Mouse (Mus musculus) CH12F3 (cell line): ENCODE results near the gene Igdcc3.
"Not testable (repeated sequence)": the region's sequence is repeated elsewhere in the genome, so short reads cannot be mapped to it uniquely, and the experiment has no call there.

Experiments used
- in situ Hi-C: fragments of 300-500 bp; cut with MboI; formaldehyde crosslinking; loops from 2 replicates; pipeline ENCODE4 v1.14.3; 2020; ENCODE audit warnings: low sequenced_read_pairs

Gene Igdcc3

GRCm38 (mm10) chr9:65201021-65201380, 60.0 kb downstream of the Igdcc3 start:
- in situ Hi-C loops, result no loop called here

GRCm38 (mm10) chr9:65201381-65202164, 60.6 kb downstream of the Igdcc3 start:
- in situ Hi-C loops, result no loop called here

- in situ Hi-C loops, result no loop called here
These were observed 61.3 kb downstream of the Igdcc3 start for GRCm38 (mm10) chr9:65202165-65202754.

- in situ Hi-C loops, result no loop called here
These were observed 64.2 kb downstream of the Igdcc3 start for GRCm38 (mm10) chr9:65205049-65205815.

- in situ Hi-C loops, result not testable (repeated sequence)
These were observed 66.2 kb downstream of the Igdcc3 start for GRCm38 (mm10) chr9:65207041-65207815.

GRCm38 (mm10) chr9:65208293-65209179, 67.5 kb downstream of the Igdcc3 start:
- in situ Hi-C loops, result no loop called here

GRCm38 (mm10) chr9:65211598-65211997, 70.6 kb downstream of the Igdcc3 start:
- in situ Hi-C loops, result no loop called here

- in situ Hi-C loops, result no loop called here
These were observed 73.4 kb downstream of the Igdcc3 start for GRCm38 (mm10) chr9:65214425-65214777.

- in situ Hi-C loops, result no loop called here
These were observed 73.9 kb downstream of the Igdcc3 start for GRCm38 (mm10) chr9:65214778-65215493.

- in situ Hi-C loops, result no loop called here
These were observed 74.6 kb downstream of the Igdcc3 start for GRCm38 (mm10) chr9:65215494-65216126.

GRCm38 (mm10) chr9:65216972-65217371, 76.0 kb downstream of the Igdcc3 start:
- in situ Hi-C loops, result no loop called here

- in situ Hi-C loops, result no loop called here
These were observed 76.7 kb downstream of the Igdcc3 start for GRCm38 (mm10) chr9:65217661-65218060.

GRCm38 (mm10) chr9:65218916-65219315, 77.9 kb downstream of the Igdcc3 start:
- in situ Hi-C loops, result no loop called here

- in situ Hi-C loops, result not testable (repeated sequence)
These were observed 79.4 kb downstream of the Igdcc3 start for GRCm38 (mm10) chr9:65220398-65220797.

GRCm38 (mm10) chr9:65223927-65224326, 82.9 kb downstream of the Igdcc3 start:
- in situ Hi-C loops, result no loop called here

GRCm38 (mm10) chr9:65225795-65226194, 84.8 kb downstream of the Igdcc3 start:
- in situ Hi-C loops, result no loop called here

GRCm38 (mm10) chr9:65230250-65230649, 89.3 kb downstream of the Igdcc3 start:
- in situ Hi-C loops, result no loop called here

GRCm38 (mm10) chr9:65231284-65231683, 90.3 kb downstream of the Igdcc3 start:
- in situ Hi-C loops, result no loop called here
